Mouse (Mus musculus): ENCODE data around the gene Gm8082.
"Not testable (repeated sequence)": the region's sequence is repeated elsewhere in the genome, so short reads cannot be mapped to it uniquely, and the experiment has no call there.

Gm8082 gene

GRCm38 (mm10) chr14:42993524-42993923 is at the start of gene Gm8082:
TSS of gene Gm8082 (minus strand) at chr14:42993624.
- not testable (repeated sequence) for DNase-seq

- DNase-seq, result not testable (repeated sequence)
These were observed 22.1 kb upstream of the Gm8082 start, which contains the start of gene Gm10376 for GRCm38 (mm10) chr14:43015528-43015927. TSS of gene Gm10376 (minus strand) at chr14:43015628.

All from kidney, adult 9 months (tissue).